Mouse (Mus musculus) naive thymus-derived CD4-positive, alpha-beta T cell, adult 2 months (primary cell): ENCODE measurements around the gene Gm20721.

ENCODE experiments used
- DNase-seq: peaks from one replicate; pipeline ENCODE4 v3.0.0-alpha.2; 2011; ENCODE audit warnings: low read depth

Gm20721 gene

DNA sequence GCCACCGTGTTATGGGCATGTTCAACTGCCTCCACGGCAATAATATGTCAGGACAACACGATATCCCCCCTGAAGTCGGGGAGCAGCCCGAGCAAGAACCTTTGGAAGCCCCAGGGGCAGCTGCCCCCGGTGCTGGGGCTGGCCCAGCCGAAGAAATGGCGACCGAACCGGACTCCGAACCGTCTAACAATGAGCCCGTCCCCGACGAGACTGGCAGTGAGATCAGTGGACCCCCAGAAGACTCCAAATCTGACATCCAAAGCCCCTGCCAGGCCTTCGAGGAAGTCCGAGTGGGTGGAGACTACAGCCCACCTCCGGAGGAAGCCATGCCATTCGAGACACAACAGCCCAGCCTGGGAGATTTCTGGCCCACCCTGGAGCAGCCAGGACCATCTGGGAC, 48.7 kb downstream of the Gm20721 start:
- no peak for DNase-seq

DNA sequence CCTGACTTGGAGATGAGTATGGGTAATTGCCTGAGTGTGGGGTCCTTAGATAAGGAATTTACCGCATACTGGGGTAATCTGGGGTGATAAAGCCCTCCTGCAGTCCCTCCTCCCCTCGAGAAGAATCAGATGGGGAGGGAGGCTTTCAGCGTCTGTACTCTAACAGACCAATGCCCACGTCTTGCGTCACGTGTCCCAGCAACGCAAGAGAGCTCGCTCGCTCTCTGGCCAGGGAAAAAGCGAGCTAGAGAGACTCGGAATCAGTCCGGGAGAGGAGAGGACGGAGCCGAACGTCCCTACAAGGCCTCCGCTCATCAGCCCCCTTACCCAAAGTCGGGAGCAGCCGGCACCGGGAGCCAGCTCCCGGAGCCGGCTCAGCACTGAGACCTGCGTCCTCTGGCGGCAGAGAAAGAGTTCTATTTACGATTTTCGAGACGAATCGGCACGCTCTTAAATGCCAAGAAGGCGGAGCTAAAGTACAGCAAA, 49.4 kb downstream of the Gm20721 start:
- peak; percentile 57 for DNase-seq

DNA sequence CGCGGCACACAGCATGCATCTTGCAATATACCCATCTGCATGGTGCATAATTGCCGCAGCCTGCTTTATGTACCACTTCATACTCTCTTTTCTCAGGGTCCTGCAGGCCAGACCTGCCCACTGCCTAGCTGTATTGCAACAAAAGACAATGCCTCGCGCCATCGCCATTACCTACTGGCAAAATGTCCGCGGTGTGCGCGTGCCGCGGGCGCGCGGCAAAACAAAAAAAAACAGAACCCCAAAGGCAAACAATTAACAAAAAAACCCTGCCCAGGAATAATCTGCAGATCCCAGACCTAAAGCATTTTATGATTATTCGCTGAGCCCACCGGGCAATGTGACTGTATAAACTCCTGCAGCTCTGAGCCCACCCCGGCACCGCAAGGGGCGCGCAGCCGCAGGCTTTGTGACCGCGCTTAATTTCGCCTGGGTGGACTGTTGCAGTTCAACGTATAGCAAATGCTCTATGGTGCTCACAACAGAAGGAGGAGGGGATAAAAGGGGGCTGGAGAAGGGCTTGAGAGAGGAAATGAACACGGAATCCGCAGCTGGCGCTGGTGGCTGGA, 50.5 kb downstream of the Gm20721 start:
- DNase-seq: no peak

DNA sequence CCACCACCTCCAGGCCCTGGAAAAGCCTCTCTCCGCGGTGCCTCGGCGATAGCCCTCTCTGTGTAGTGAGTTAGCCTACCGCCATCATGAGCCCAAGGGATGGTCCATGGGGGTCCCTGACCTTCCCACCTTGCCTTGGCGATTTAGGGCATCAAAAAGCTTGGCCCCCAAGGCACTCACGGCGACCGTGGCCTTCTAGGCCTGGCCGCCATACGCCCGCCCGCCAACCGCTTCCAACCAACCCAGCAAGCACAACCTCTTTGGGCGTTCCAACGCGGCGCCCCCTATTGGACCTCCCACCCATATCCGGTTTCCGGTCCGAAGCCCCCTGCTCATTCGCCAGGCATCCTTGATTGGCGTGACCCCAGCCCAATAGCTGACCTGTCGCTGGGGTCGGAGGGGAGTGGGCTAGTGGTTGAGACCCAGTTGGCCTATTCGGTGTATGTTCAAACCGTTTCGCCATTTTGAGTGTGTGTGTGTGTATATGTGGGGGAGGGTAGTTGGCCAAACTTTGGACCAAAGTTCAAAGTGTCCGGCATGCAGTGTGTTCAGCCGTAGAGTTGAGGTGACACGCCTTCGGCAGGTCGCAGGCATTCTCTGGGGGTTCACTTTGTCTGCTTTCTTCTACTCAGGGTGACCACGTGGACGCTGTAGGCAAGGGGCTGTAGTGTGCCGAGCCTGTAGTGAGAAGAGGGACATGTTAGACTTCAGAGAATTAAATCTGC, 51.2 kb downstream of the Gm20721 start:
- DNase-seq: peak; percentile 65

DNA sequence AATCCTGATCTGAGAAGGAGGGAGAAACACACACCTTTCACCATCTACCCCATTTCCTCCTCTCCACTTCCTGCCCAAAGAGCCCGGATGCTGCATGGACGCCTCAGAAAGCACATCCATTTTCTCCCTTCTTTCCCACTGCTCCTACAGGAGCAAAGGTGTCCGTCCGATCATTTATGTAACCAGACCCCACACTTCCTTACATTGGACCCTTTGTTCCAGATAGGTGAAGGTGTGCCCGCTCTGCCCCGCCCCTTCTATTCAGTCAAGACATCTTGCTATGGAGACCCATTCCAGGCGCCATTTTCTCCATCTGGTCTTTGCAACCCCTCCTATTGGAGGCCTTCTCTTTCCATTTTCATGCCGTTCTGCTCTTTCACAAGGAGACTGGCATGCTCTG, 52.1 kb downstream of the Gm20721 start:
- no peak for DNase-seq

DNA sequence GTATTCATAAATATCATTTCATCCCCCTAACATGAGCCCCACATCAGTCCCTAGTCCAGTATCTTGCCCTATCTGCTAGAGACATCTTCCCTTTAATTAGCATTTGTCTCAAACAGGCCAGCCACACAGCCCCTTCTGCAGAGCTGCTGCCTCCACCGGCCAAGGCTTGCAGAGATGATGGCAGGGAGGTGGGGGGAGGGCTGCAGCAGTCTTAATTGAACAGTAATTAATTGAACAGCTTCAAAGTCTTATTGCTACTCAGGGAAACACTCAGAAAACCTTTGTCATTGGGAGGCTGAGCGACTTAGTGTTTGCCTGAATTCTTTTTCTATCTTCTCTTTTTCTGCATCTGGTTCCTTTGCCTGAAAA, 54.9 kb downstream of the Gm20721 start:
- DNase-seq: no peak

DNA sequence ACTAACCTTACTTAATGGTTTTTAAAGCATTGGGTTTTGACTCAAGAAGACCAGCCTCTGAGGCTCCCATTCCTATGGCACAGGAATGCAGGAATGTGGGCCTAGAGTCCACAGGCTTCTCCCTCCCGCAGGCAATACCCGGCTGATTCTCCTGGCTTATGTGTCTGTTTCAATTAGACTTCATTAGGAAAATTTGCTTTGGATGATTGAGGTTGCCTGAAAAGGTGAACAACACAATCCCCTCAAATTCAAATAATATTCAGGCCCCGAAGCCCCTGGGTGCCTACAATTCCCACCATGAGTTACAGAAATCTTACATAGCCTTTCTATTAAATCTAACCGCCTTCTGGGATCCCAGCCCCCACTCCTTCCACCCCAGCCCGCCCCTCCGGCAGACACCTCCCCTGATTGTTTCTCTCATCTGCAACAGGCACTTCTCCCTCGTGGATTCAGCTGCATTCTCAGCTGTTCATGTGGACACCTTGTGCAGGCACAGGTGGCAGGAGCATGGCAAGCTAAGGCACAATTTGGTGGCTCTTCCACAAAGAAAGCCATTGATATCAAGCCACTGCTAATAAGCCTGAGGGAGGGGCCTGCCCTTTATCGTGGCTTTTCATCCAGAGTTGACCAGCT, 55.4 kb downstream of the Gm20721 start:
- no peak for DNase-seq

DNA sequence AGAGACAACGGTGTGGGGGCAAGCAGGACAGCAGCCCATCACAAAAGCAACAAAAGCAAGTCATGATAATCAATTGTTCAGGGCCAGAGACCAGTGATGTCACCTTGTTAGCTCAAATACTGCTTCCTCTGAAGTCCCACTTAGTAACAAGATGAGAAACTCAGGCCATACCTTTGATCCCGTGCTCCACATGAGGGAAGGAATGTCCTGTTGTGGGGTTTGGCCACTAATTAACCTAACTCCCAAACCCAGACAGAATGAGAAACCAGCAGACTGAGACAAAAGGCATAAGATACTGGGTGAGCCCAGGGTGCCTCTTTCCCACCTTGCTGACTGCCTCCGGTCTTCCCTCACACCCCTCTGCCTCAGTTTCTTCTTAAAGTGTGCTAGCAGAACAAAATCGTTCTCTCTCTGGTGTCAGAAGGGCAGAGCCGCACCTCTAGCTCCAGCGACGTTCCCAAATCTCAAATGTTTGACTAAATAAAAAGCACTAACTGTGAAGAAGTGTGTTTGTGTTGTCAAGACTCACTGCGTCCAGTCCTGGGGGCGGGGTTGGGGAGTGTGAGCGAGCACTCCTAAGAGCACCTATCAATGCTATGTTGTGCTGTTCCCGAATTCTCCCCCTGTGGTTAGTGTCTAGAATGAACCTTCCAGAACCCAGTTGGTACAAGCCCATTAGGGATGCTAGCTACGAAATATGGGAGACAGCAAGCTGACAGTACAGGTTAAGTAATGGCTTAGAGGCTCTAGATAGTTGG, 57.7 kb downstream of the Gm20721 start:
- DNase-seq: no peak

DNA sequence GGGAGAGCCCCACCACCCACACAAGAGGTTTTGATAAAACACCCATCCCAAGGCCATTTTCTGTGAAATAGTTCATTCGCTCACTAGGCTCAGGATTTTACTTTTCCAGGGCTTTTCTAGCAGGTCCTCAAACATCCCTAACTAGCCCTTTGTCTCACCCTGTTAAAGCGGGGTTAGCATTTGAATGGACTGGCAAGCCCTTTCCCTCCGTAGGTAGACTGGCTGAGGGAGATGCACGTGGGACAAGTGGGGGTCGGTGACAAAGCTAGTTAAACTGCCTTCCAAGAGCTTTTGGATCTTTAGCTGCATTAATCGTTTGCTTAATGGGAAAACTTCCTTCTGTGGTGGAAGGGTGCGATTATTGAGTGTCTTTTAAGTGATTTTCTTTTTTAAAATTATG, 58.6 kb downstream of the Gm20721 start:
- no peak for DNase-seq

DNA sequence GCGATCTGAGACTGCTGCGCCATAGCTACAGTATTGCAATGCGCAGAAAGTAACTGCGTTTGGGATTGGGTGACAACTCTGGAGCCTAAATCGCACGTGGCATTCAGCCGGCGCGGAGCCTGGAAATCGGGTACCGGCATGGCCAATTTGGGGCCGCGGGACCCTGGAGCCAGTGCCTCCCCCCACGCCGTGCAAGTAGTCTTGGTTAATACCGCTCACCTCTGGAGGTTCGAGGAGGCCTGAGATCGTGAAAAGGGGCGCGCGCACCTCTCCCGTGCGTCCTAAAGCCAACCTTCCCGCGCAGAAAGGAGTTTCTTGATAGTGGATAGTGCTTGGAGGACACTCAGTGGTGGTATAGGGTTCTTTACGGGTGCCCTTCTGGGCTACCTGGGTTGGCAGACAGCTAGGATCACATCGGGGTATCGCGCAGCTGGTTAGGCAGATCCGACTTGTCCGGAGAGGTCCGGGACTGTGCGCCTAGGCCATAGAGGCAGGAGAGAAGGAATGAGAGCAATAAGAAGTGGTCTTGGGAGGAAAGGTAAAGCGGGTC, 60.5 kb downstream of the Gm20721 start:
- DNase-seq: no peak

DNA sequence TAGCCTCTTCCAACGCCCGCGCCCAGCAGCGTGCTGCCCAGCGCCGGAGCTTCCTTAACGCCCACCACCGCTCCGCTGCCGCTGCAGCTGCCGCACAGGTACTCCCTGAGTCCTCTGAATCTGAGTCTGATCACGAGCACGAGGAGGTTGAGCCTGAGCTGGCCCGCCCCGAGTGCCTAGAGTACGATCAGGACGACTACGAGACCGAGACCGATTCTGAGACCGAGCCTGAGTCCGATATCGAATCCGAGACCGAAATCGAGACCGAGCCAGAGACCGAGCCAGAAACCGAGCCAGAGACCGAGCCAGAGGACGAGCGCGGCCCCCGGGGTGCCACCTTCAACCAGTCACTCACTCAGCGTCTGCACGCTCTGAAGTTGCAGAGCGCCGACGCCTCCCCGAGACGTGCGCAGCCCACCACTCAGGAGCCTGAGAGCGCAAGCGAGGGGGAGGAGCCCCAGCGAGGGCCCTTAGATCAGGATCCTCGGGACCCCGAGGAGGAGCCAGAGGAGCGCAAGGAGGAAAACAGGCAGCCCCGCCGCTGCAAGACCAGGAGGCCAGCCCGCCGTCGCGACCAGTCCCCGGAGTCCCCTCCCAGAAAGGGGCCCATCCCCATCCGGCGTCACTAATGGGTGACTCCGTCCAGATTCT, 61.6 kb downstream of the Gm20721 start:
- no peak for DNase-seq

DNA sequence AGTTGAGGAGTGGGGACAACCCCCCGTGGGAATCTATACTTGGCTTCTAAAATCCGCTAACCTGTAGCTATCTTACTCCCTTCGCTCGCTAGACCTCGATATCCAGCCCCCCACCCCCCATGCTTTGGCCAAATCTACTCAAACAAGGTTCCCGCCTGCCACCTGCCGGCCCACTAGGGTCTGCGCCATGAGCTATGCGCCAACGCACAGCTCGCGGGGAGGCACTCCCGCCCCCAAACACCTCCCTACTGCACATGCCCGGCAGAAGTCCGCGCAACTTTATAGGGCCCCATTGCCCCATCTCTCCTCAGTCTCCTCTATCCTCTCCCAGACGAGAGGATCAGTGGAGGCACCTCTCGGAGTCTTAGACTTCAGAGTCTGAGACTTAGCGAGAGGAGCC, 62.5 kb downstream of the Gm20721 start, which contains the start of gene Gnas:
Gnas (plus strand) TSS at position 310 of the 400 bp plus-strand sequence.
- no peak for DNase-seq

DNA sequence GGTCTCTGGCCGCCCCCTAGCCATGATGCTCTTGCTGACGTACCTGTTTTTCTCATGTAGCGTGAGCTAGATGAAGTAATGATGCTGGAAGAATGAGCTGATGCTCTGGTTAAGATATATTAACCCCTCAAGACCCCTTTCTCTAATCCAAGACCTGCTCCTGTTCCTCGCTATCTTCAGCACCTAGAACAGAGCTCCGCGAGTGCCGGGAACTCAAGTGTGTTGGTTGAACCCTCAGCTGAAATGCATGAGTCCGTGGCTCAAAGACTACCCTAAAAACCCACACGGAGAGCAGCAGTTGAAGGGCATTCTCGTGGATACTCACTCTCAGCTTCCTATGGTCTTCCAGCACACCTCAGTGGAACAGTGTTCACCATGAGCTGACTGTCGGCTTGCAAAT, 63.2 kb downstream of the Gm20721 start:
- DNase-seq: no peak
